Mouse (Mus musculus) midbrain, embryonic 13.5 days (tissue): ENCODE measurements around the gene Abcd3. TPM values are rescaled to one million over a fixed set of nuclear protein-coding genes. Genes with fewer than 3 reads are reported as not detected.

ENCODE experiments used
- ATAC-seq: fragments of 200-750 bp; cut with Nextera tagmentation; 2 replicates; pipeline ENCODE4 v1.8.0; 2017; ENCODE audit warnings: mild to moderate bottlenecking, moderate TSS enrichment, moderate library complexity
- H3K27ac ChIP-seq: fragments of 300-500 bp; sonication (generic); 2 replicates; pipeline ENCODE4 v1.5.1; 2015; ENCODE audit warnings: inconsistent platforms, mild to moderate bottlenecking, moderate library complexity
- H3K27me3 ChIP-seq: fragments of 300-500 bp; sonication (generic); 2 replicates; pipeline ENCODE4 v1.6.1; 2015; ENCODE audit warnings: mild to moderate bottlenecking, inconsistent platforms
- H3K36me3 ChIP-seq: fragments of 300-500 bp; sonication (generic); 2 replicates; pipeline ENCODE4 v1.6.1; 2015; ENCODE audit warnings: mild to moderate bottlenecking, inconsistent platforms
- H3K4me1 ChIP-seq: fragments of 300-500 bp; sonication (generic); replicated peaks from 2 replicates; pipeline ENCODE4 v1.6.1; 2015; ENCODE audit warnings: inconsistent platforms
- H3K4me2 ChIP-seq: fragments of 300-500 bp; sonication (generic); replicated peaks from 2 replicates; pipeline ENCODE4 v1.6.1; 2015; ENCODE audit warnings: moderate library complexity, mild to moderate bottlenecking, inconsistent platforms
- H3K4me3 ChIP-seq: fragments of 300-500 bp; sonication (generic); replicated peaks from 2 replicates; pipeline ENCODE4 v1.5.1; 2015; ENCODE audit warnings: mild to moderate bottlenecking, inconsistent platforms
- H3K9ac ChIP-seq: fragments of 300-500 bp; sonication (generic); replicated peaks from 2 replicates; pipeline ENCODE4 v1.6.1; 2015; ENCODE audit warnings: mild to moderate bottlenecking, inconsistent platforms
- H3K9me3 ChIP-seq: fragments of 300-500 bp; sonication (generic); 2 replicates; pipeline ENCODE4 v1.6.1; 2016; ENCODE audit warnings: mild to moderate bottlenecking, inconsistent platforms
- WGBS: fragments of 180-500 bp; shearing (Covaris S2); methylation state at CpG from one replicate; pipeline ENCODE4 v1.1.7; 2015; 5-methylcytosine and 5-hydroxymethylcytosine counted together
- polyA plus RNA-seq: library from polyadenylated mRNA; unstranded; fragments of >200 nt; fragmentation: Nextera tagmentation; extraction: Ambion mirVana; gene quantifications from 2 replicates; pipeline ENCODE4 v1.2.1, GENCODE M21; 2015

The Abcd3 gene
- polyA plus RNA-seq, 1 experiment from 2014 or later: 63.0 TPM

DNA sequence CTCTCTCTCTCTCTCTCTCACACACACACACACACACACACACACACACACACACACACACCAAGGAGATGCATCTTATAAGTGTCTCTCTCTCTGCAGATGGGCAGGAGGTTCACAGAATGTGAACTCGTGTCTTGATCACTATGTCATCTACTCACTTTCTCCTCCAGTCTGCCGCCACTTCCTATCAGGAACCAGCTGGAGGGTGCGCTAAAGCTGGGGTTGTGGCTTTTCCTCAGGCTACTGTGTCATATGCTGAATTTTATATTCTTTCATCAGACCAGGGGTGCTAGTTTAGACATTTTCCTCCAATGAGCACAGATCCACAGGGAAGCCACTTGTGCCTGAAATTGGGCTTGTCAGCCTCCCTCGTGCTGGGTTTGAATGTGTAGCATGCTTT, 85.4 kb downstream of the Abcd3 start:
- Histone ChIP-seq H3K36me3 (peaks cover 14% of the 10 kb centered on the region), H3K27me3 (peaks cover 13% of the 10 kb centered on the region), H3K4me3 (no peak overlapping the region), H3K9me3 (no peaks in the 10 kb centered on the region), H3K27ac (no peak overlapping the region), H3K4me1 (peaks cover under 1% of the 10 kb centered on the region; the same call in 1 of the 2 replicates), H3K4me2 (no peak overlapping the region), H3K9ac (no peak overlapping the region)
- 88% methylated on average over 4 of the region's 4 CpGs for WGBS
- ATAC-seq: no peak

DNA sequence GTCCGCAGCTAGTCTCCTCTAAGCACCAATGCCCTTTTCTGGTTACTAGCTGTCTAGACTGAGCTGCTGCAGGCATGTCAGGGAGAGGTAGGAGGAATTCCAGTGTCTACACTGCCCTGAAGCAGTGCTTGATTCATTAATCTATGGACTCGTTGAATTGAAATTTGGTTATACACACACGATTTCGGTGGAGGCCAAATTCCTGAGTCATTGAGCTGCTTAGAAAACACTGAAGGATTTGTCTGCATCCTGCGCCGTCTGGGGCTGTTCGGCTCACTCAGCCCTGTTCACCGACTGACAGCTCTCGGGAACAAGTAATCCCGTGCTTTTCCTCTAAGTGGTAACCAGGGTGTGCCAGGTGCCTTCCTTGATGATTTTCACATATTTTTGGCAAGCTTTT, 89.5 kb downstream of the Abcd3 start:
- peaks cover 31% of the 10 kb centered on the region for H3K4me1 ChIP-seq
- H3K4me3 ChIP-seq: no peak overlapping the region
- ATAC-seq: no peak
- no peak overlapping the region for H3K9ac ChIP-seq
- no peaks in the 10 kb centered on the region for H3K36me3 ChIP-seq
- H3K27ac ChIP-seq: no peak overlapping the region
- H3K4me2 ChIP-seq: no peak overlapping the region
- peaks cover 29% of the 10 kb centered on the region for H3K27me3 ChIP-seq
- no peaks in the 10 kb centered on the region for H3K9me3 ChIP-seq
- WGBS: 73% methylated on average over 10 of the region's 10 CpGs

DNA sequence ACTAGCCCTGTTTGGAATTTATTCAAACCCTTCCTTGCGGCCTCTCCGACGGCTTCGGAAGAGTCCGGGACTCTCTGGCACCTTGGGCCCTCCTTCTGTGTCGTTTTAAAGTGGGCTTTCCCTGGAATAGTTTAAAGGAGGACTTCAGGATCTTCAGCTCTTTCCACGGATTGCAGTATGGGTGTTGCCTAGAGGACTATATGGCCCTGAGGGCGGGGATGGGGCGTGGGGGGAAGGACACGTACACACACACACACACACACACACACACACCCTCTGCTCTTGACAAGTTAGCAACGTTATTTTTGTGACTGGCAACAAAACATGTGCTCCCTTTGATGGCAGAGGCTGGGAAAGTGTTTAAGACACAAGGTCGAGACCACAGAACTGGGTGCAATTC, 90.5 kb downstream of the Abcd3 start:
- Histone ChIP-seq H3K36me3 (no peaks in the 10 kb centered on the region), H3K27ac (no peak overlapping the region), H3K9ac (no peak overlapping the region), H3K9me3 (no peaks in the 10 kb centered on the region), H3K4me1 (peaks cover 31% of the 10 kb centered on the region), H3K27me3 (peaks cover 32% of the 10 kb centered on the region), H3K4me2 (peak overlapping the region; percentile 84), H3K4me3 (peak overlapping the region; percentile 68)
- WGBS: 47% methylated on average over 12 of the region's 12 CpGs
- no peak for ATAC-seq

GRCm38 (mm10) chr3:121723968-121724524, 91.1 kb downstream of the Abcd3 start:
- WGBS: 7% methylated on average over 20 of the region's 20 CpGs
- peak overlapping the region; percentile 68 for H3K4me3 ChIP-seq
- peak overlapping the region; percentile 84 for H3K4me2 ChIP-seq
- peaks cover 37% of the 10 kb centered on the region for H3K27me3 ChIP-seq
- H3K4me1 ChIP-seq: peaks cover 31% of the 10 kb centered on the region
- H3K9ac ChIP-seq: peak overlapping the region; percentile 76; the same call in 1 of the 2 replicates
- ATAC-seq: peak; percentile 19; the same call in 1 of the 2 replicates
- no peaks in the 10 kb centered on the region for H3K36me3 ChIP-seq
- no peak overlapping the region for H3K27ac ChIP-seq
- no peaks in the 10 kb centered on the region for H3K9me3 ChIP-seq

- peak within 1 kb of the TSS; percentile 84 for H3K4me2 ChIP-seq
- peak within 1 kb of the TSS; percentile 68 for H3K4me3 ChIP-seq
- WGBS: 1% methylated on average over 73 of the region's 73 CpGs
- ATAC-seq: peak; percentile 89
- H3K27ac ChIP-seq: no peak within 1 kb of the TSS; the same call in none of the 2 replicates
- no peaks in the 10 kb centered on the region for H3K36me3 ChIP-seq
- H3K9me3 ChIP-seq: no peaks in the 10 kb centered on the region
- H3K27me3 ChIP-seq: peaks cover 42% of the 10 kb centered on the region
- H3K9ac ChIP-seq: peak within 1 kb of the TSS; percentile 76
- peaks cover 31% of the 10 kb centered on the region for H3K4me1 ChIP-seq
These were observed 91.9 kb downstream of the Abcd3 start, which contains the start of gene F3 for GRCm38 (mm10) chr3:121722971-121723844. TSS of gene F3 (plus strand) at chr3:121723537.

- no peaks in the 10 kb centered on the region for H3K36me3 ChIP-seq
- H3K9ac ChIP-seq: no peak overlapping the region
- H3K4me3 ChIP-seq: no peak overlapping the region
- no peak for ATAC-seq
- H3K4me2 ChIP-seq: peak overlapping the region; percentile 25; the same call in 1 of the 2 replicates
- H3K27ac ChIP-seq: no peak overlapping the region
- peaks cover 42% of the 10 kb centered on the region for H3K27me3 ChIP-seq
- 57% methylated on average over 7 of the region's 7 CpGs for WGBS
- no peaks in the 10 kb centered on the region for H3K9me3 ChIP-seq
- H3K4me1 ChIP-seq: peaks cover 31% of the 10 kb centered on the region
These were observed 93.4 kb downstream of the Abcd3 start for GRCm38 (mm10) chr3:121721691-121722070.

DNA sequence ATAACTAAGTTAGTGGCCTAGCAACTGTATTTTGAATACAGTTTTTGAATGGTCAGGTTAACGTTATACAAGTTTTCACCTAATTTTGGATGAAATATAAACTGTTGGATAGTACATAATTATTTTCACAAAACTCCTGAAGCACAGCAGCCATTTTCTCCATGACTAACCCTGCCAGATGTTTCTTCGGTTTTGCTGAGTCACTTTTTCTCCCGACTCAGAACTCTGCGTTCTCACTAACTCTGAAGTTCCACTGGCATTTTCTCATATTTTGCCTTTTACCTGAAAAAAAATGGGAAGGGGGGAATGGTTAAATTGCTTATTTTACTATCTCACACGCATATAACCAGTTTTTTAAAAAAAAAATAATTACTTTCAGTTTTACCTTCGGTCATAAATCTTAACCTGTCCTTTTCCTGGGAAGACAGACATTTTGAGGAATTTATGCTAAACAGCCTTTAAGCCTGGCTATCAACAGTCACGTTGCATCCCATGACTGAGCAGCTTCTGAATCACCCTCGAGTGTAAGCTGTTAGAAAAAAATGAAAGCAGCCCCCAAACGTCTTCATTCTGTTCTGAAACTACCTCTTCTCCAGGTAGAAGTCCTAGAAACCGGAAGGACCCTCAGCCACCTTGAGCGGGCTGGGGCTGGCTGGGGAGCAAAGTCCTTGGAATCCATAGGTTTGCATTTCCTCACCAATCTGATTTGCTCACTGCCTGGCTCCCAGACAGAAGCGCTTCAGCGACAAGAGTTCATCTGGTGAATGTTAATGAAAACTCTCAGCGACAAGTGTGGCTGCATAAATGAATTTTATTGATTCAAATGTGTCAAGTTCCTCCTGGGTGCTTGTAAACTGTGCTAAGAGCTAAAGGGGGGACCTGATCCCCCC, 94.1 kb downstream of the Abcd3 start:
- no peak for ATAC-seq
- peak overlapping the region; percentile 25 for H3K4me2 ChIP-seq
- WGBS: 43% methylated on average over 14 of the region's 14 CpGs

DNA sequence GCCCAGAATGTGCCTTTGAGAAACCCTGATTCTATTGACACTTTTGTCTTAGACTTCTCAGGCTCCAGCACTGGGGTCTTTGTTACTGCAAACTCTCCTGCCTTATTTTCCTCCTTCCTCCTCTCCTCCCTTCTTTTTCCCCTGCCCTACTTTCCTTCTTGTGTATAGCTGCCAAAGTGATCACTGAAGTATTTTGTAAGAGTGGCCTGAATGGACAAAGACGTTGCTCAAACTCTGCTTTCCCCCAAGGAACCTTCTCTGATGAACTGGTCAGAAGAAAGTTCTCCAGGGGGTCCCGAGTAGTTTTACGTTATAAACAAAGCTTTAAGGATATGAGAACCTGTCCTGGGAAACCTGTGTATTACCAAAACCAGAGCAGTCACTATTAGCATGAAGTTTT, 95.4 kb downstream of the Abcd3 start:
- no peak for ATAC-seq
- Histone ChIP-seq H3K27me3 (peaks cover 29% of the 10 kb centered on the region), H3K27ac (no peak overlapping the region), H3K9me3 (no peaks in the 10 kb centered on the region), H3K36me3 (no peaks in the 10 kb centered on the region), H3K4me1 (peaks cover 31% of the 10 kb centered on the region), H3K4me2 (no peak overlapping the region), H3K9ac (no peak overlapping the region), H3K4me3 (no peak overlapping the region)
- 78% methylated on average over 3 of the region's 3 CpGs for WGBS

More for the DNA sequence above, 94.1 kb downstream of the Abcd3 start:
- Histone ChIP-seq H3K4me1 (peaks cover 31% of the 10 kb centered on the region), H3K27me3 (peaks cover 38% of the 10 kb centered on the region), H3K9ac (no peak overlapping the region), H3K36me3 (no peaks in the 10 kb centered on the region), H3K27ac (no peak overlapping the region; the same call in 1 of the 2 replicates), H3K9me3 (no peaks in the 10 kb centered on the region), H3K4me3 (no peak overlapping the region)

- Histone ChIP-seq H3K27ac (no peak overlapping the region), H3K9me3 (no peaks in the 10 kb centered on the region), H3K4me3 (no peak overlapping the region), H3K36me3 (no peaks in the 10 kb centered on the region), H3K9ac (no peak overlapping the region), H3K27me3 (peaks cover 26% of the 10 kb centered on the region), H3K4me2 (no peak overlapping the region), H3K4me1 (peaks cover 21% of the 10 kb centered on the region)
- no peak for ATAC-seq
- 84% methylated on average over 8 of the region's 8 CpGs for WGBS
These were observed 96.4 kb downstream of the Abcd3 start for GRCm38 (mm10) chr3:121718679-121719078.

DNA sequence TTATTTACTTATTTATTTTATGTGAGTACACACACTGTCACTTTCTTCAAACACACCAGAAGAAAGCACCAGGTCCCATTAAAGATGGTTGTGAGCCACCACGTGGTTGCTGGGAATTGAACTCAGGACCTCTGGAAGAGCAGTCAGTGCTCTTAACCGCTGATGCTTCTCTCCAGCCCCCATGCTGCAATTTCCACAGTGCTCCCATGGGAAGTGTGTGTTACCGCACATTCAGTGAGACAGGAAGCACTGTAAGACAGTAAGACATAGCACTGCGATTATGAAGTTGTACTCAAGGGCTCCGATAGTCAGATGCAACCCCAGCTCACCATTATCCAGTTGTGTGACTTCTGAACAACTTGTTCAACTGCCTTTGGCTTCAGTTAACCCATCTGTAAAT, 98.6 kb downstream of the Abcd3 start:
- WGBS: 88% methylated on average over 5 of the region's 5 CpGs
- Histone ChIP-seq H3K4me1 (peaks cover 5% of the 10 kb centered on the region), H3K9ac (no peak overlapping the region), H3K27ac (no peak overlapping the region), H3K9me3 (no peaks in the 10 kb centered on the region), H3K4me2 (no peak overlapping the region), H3K27me3 (peaks cover 16% of the 10 kb centered on the region), H3K4me3 (no peak overlapping the region), H3K36me3 (no peaks in the 10 kb centered on the region)
- ATAC-seq: no peak

- no peaks in the 10 kb centered on the region; the same call in 1 of the 2 replicates for H3K4me1 ChIP-seq
- no peak for ATAC-seq
- H3K27me3 ChIP-seq: peaks cover 13% of the 10 kb centered on the region; the same call in 1 of the 2 replicates
- H3K36me3 ChIP-seq: no peaks in the 10 kb centered on the region
- WGBS: 89% methylated on average over 6 of the region's 6 CpGs
- no peak overlapping the region for H3K27ac ChIP-seq
- no peak overlapping the region for H3K9ac ChIP-seq
- no peak overlapping the region for H3K4me3 ChIP-seq
- no peaks in the 10 kb centered on the region for H3K9me3 ChIP-seq
- no peak overlapping the region for H3K4me2 ChIP-seq
These were observed 99.2 kb downstream of the Abcd3 start for GRCm38 (mm10) chr3:121715741-121716459.
